Mouse (Mus musculus) limb, embryonic 14.5 days (tissue): ENCODE results near the gene Ankrd13a. TPM values are rescaled to one million over a fixed set of nuclear protein-coding genes. Genes with fewer than 3 reads are reported as not detected.

Source experiments
- ATAC-seq: fragments of 200-750 bp; cut with Nextera tagmentation; 2 replicates; pipeline ENCODE4 v1.8.0; 2017; ENCODE audit warnings: low read depth, moderate number of reproducible peaks, moderate TSS enrichment; ENCODE audit not compliant: low FRiP score
- DNase-seq: peaks from one replicate; pipeline ENCODE4 v3.0.0-alpha.2; 2015; ENCODE audit warnings: low spot score
- H3K27ac ChIP-seq: fragments of 300-500 bp; sonication (generic); replicated peaks from 2 replicates; pipeline ENCODE4 v1.5.1; 2014; ENCODE audit warnings: low read depth, mild to moderate bottlenecking, low read length, moderate library complexity, mixed read lengths
- H3K27me3 ChIP-seq: fragments of 300-500 bp; sonication (generic); 2 replicates; pipeline ENCODE4 v1.6.1; 2014; ENCODE audit warnings: low read length, mixed read lengths; ENCODE audit not compliant: control insufficient read depth, insufficient read depth
- H3K36me3 ChIP-seq: fragments of 300-500 bp; sonication (generic); 2 replicates; pipeline ENCODE4 v1.6.1; 2014; ENCODE audit warnings: mild to moderate bottlenecking, low read length, moderate library complexity, mixed read lengths; ENCODE audit not compliant: control insufficient read depth, insufficient read depth
- H3K4me1 ChIP-seq: fragments of 300-500 bp; sonication (generic); 2 replicates; pipeline ENCODE4 v1.6.1; 2014; ENCODE audit warnings: antibody characterized with exemption, low read length, mixed read lengths; ENCODE audit not compliant: control insufficient read depth, insufficient read depth
- H3K4me2 ChIP-seq: fragments of 300-500 bp; sonication (generic); replicated peaks from 2 replicates; pipeline ENCODE4 v1.6.1; 2014; ENCODE audit warnings: low read depth, mild to moderate bottlenecking, low read length, moderate library complexity; ENCODE audit not compliant: severe bottlenecking
- H3K4me3 ChIP-seq: fragments of 300-500 bp; sonication (generic); replicated peaks from 2 replicates; pipeline ENCODE4 v1.5.1; 2014; ENCODE audit warnings: low read length
- H3K9ac ChIP-seq: fragments of 300-500 bp; sonication (generic); 2 replicates; pipeline ENCODE4 v1.6.1; 2014; ENCODE audit warnings: mild to moderate bottlenecking, low read depth, low read length, moderate library complexity; ENCODE audit not compliant: severe bottlenecking
- H3K9me3 ChIP-seq: fragments of 300-500 bp; sonication (generic); 2 replicates; pipeline ENCODE4 v1.6.1; 2016; ENCODE audit warnings: low read length; ENCODE audit not compliant: control insufficient read depth
- POLR2A ChIP-seq: fragments of 200-500 bp; IDR thresholded peaks from 2 replicates; pipeline ENCODE4 v1.8.0; 2012; ENCODE audit warnings: inconsistent platforms, mild to moderate bottlenecking, moderate library complexity, borderline replicate concordance; ENCODE audit not compliant: insufficient read depth, insufficient read length; ENCODE audit errors: extremely low read depth
- WGBS: fragments of 180-500 bp; shearing (Covaris S2); extraction: QIAGEN DNeasy Blood & Tissue Kit; methylation state at CpG from one replicate; pipeline ENCODE4 v1.1.7; 2014; 5-methylcytosine and 5-hydroxymethylcytosine counted together
- polyA plus RNA-seq, 2 experiments: library from polyadenylated mRNA; depleted of rRNA in 1 of 2; stranded (reverse) in 1 of 2; unstranded in 1 of 2; fragments of >200 nt; fragmentation: Nextera tagmentation in 1 of 2; extraction: Ambion mirVana in 1 of 2; gene quantifications; 2 replicates each; pipeline versions ENCODE4 v1.2.1 to v1.2.3; 2012 to 2014

Ankrd13a gene
- polyA plus RNA-seq, 2 experiments, result 51.6 to 67.6 TPM

GRCm38 (mm10) chr5:114742998-114743696 is 31.3 kb upstream of the Ankrd13a start:
- no peak for DNase-seq

GRCm38 (mm10) chr5:114743697-114744090 is 30.8 kb upstream of the Ankrd13a start:
- no peaks in the 10 kb centered on the region for H3K27me3 ChIP-seq
- no peak overlapping the region for H3K4me2 ChIP-seq
- H3K4me3 ChIP-seq, result no peak overlapping the region
- WGBS, result 93% methylated on average over 8 of the region's 8 CpGs
- H3K9me3 ChIP-seq, result no peaks in the 10 kb centered on the region
- H3K36me3 ChIP-seq, result peaks cover 85% of the 10 kb centered on the region
- H3K9ac ChIP-seq, result no peak overlapping the region
- no peak for DNase-seq
- no peaks in the 10 kb centered on the region for H3K4me1 ChIP-seq
- ATAC-seq, result no peak
- TF ChIP-seq POLR2A, result no peak
- no peak overlapping the region for H3K27ac ChIP-seq

More at GRCm38 (mm10) chr5:114742998-114743696, 31.3 kb upstream of the Ankrd13a start:
- no peak overlapping the region for H3K9ac ChIP-seq
- no peak overlapping the region for H3K27ac ChIP-seq
- no peaks in the 10 kb centered on the region for H3K4me1 ChIP-seq
- ATAC-seq, result no peak
- H3K27me3 ChIP-seq, result no peaks in the 10 kb centered on the region
- H3K9me3 ChIP-seq, result no peaks in the 10 kb centered on the region
- WGBS, result 88% methylated on average over 13 of the region's 13 CpGs
- H3K36me3 ChIP-seq, result peaks cover 85% of the 10 kb centered on the region
- no peak overlapping the region for H3K4me3 ChIP-seq
- H3K4me2 ChIP-seq, result no peak overlapping the region
- no peak for TF ChIP-seq POLR2A

GRCm38 (mm10) chr5:114745581-114745980 is 28.9 kb upstream of the Ankrd13a start:
- Histone ChIP-seq H3K9ac (no peak overlapping the region), H3K4me1 (no peaks in the 10 kb centered on the region), H3K9me3 (no peaks in the 10 kb centered on the region), H3K4me2 (no peak overlapping the region), H3K27ac (no peak overlapping the region), H3K36me3 (peaks cover 84% of the 10 kb centered on the region), H3K27me3 (no peaks in the 10 kb centered on the region), H3K4me3 (no peak overlapping the region)
- ATAC-seq (no peak), DNase-seq (no peak)
- TF ChIP-seq POLR2A, result no peak
- WGBS, result 84% methylated on average over 5 of the region's 5 CpGs

GRCm38 (mm10) chr5:114746886-114747285 is 27.6 kb upstream of the Ankrd13a start:
- Histone ChIP-seq H3K9me3 (no peaks in the 10 kb centered on the region), H3K4me1 (no peaks in the 10 kb centered on the region), H3K4me2 (no peak overlapping the region), H3K4me3 (no peak overlapping the region), H3K27ac (no peak overlapping the region), H3K27me3 (no peaks in the 10 kb centered on the region), H3K9ac (no peak overlapping the region), H3K36me3 (peaks cover 87% of the 10 kb centered on the region)
- ATAC-seq, result no peak
- WGBS, result 92% methylated on average over 4 of the region's 4 CpGs
- TF ChIP-seq POLR2A, result no peak
- DNase-seq, result no peak

GRCm38 (mm10) chr5:114747521-114747920 is 27.0 kb upstream of the Ankrd13a start:
- Histone ChIP-seq H3K4me1 (no peaks in the 10 kb centered on the region), H3K9ac (no peak overlapping the region), H3K36me3 (peaks cover 87% of the 10 kb centered on the region), H3K27me3 (no peaks in the 10 kb centered on the region), H3K9me3 (no peaks in the 10 kb centered on the region), H3K4me3 (no peak overlapping the region), H3K27ac (no peak overlapping the region), H3K4me2 (no peak overlapping the region)
- TF ChIP-seq POLR2A, result no peak
- WGBS, result 89% methylated on average over 5 of the region's 5 CpGs
- DNase-seq (no peak), ATAC-seq (no peak)
